Mouse (Mus musculus) liver, embryonic 11.5 days (tissue): ENCODE measurements at regions not wholly inside any gene's neighbourhood (a gene's known extent, or its start where the extent isn't known, plus 50 kb on each side); places are given as distances from the start of the nearest gene placed in this dataset.

Experiments used
- ATAC-seq: fragments of 200-750 bp; cut with Nextera tagmentation; replicated peaks from 2 replicates; pipeline ENCODE4 v1.8.0; 2017; ENCODE audit warnings: moderate number of reproducible peaks, mild to moderate bottlenecking, moderate TSS enrichment, moderate library complexity; ENCODE audit not compliant: low FRiP score
- DNase-seq: peaks from one replicate; pipeline ENCODE4 v3.0.0-alpha.2; 2017; ENCODE audit warnings: low spot score
- H3K27ac ChIP-seq: fragments of 300-500 bp; sonication (generic); 2 replicates; pipeline ENCODE4 v1.5.1; 2014; ENCODE audit warnings: mild to moderate bottlenecking, low read depth, low read length, control low read depth
- H3K27me3 ChIP-seq: fragments of 300-500 bp; sonication (generic); replicated peaks from 2 replicates; pipeline ENCODE4 v1.6.1; 2014; ENCODE audit warnings: low read length, mixed read lengths; ENCODE audit not compliant: control insufficient read depth, insufficient read depth
- H3K36me3 ChIP-seq: fragments of 300-500 bp; sonication (generic); 2 replicates; pipeline ENCODE4 v1.6.1; 2014; ENCODE audit warnings: mild to moderate bottlenecking, low read length, moderate library complexity, mixed read lengths; ENCODE audit not compliant: control insufficient read depth, insufficient read depth
- H3K4me1 ChIP-seq: fragments of 300-500 bp; sonication (generic); replicated peaks from 2 replicates; pipeline ENCODE4 v1.6.1; 2014; ENCODE audit warnings: low read length, mixed read lengths; ENCODE audit not compliant: control insufficient read depth, insufficient read depth
- H3K4me2 ChIP-seq: fragments of 300-500 bp; sonication (generic); 2 replicates; pipeline ENCODE4 v1.6.1; 2014; ENCODE audit warnings: mild to moderate bottlenecking, control low read depth, moderate library complexity
- H3K4me3 ChIP-seq: fragments of 300-500 bp; sonication (generic); 2 replicates; pipeline ENCODE4 v1.5.1; 2014; ENCODE audit warnings: low read depth, low read length, control low read depth
- H3K9ac ChIP-seq: fragments of 300-500 bp; sonication (generic); 2 replicates; pipeline ENCODE4 v1.6.1; 2014; ENCODE audit warnings: low read depth, low read length, control low read depth
- H3K9me3 ChIP-seq: fragments of 300-500 bp; sonication (generic); 2 replicates; pipeline ENCODE4 v1.6.1; 2016; ENCODE audit warnings: low read length, inconsistent platforms, mixed read lengths; ENCODE audit not compliant: control insufficient read depth
- WGBS: fragments of 180-500 bp; shearing (Covaris S2); extraction: QIAGEN DNeasy Blood & Tissue Kit; methylation state at CpG from one replicate; pipeline ENCODE4 v1.1.7; 2014; 5-methylcytosine and 5-hydroxymethylcytosine counted together

DNA sequence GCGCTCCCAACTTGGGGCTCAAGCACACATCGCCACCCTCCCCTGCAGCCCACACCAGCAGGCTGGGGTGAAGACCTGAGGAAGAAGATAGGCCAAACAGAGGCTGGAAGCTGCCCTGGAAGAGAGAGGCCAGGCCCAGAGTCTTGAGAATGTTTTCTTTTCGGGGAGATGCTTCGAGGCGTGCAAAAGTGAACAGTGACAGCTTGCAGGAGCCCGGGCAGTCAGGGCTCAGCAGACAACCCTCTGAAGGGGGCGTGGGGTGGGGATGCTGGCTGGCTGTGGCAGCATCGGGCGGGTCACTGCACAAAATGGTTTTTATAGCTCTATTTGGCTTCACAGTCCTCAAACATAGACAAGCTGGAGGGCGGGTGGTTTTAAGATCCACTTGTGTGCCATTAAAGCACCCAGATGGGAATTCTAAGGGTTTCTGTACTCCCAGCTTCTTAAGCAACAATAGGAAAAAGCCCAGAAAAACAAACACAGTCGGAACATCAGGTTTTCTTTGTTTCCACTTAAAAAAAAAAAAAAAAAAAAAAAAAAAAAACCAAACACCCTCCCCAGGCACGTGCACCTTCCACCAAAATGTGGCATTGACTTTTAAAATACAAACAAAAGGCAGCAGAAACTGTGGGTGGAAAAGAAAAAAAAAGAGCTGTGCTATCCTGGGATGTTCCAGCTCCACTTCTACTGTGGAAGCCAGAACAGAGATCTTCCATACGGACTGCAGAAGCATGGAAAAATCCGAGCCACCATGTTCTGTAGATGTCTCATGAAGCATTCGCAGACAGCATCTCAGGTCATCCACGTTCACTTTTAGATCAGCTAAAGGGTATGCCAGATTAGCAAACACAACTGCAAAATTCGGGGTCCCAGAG lies 123.5 kb downstream of the Ly86 start:
- Histone ChIP-seq H3K4me3 (no peak overlapping the region), H3K4me2 (0 out of 2 replicates have a peak overlapping the region, but pooled peaks have one; percentile 2), H3K9ac (no peak overlapping the region), H3K36me3 (no peaks in the 10 kb centered on the region), H3K27ac (no peak overlapping the region; the same call in 1 of the 2 replicates), H3K4me1 (peaks cover 7% of the 10 kb centered on the region), H3K9me3 (no peaks in the 10 kb centered on the region), H3K27me3 (0 out of 2 replicates have a peak, but pooled peaks cover 2% of the 10 kb centered on the region)
- DNase-seq (no peak), ATAC-seq (no peak)
- 62% methylated on average over 17 of the region's 17 CpGs for WGBS

GRCm38 (mm10) chr13:37470230-37470907 lies 125.4 kb downstream of the Ly86 start:
- WGBS = 31% methylated on average over 11 of the region's 11 CpGs
- H3K9ac ChIP-seq = no peak overlapping the region
- H3K4me3 ChIP-seq = no peak overlapping the region
- no peaks in the 10 kb centered on the region for H3K36me3 ChIP-seq
- 0 out of 2 replicates have a peak, but pooled peaks cover 2% of the 10 kb centered on the region for H3K27me3 ChIP-seq
- ATAC-seq (no peak), DNase-seq (no peak)
- H3K4me2 ChIP-seq = no peak overlapping the region
- no peaks in the 10 kb centered on the region for H3K9me3 ChIP-seq
- peaks cover 8% of the 10 kb centered on the region for H3K4me1 ChIP-seq
- H3K27ac ChIP-seq = no peak overlapping the region

- WGBS = 68% methylated on average over 1 of the region's 1 CpGs
- no peaks in the 10 kb centered on the region for H3K36me3 ChIP-seq
- H3K27ac ChIP-seq = no peak overlapping the region
- no peak overlapping the region for H3K4me3 ChIP-seq
- H3K27me3 ChIP-seq = 0 out of 2 replicates have a peak, but pooled peaks cover 2% of the 10 kb centered on the region
- peaks cover 33% of the 10 kb centered on the region for H3K4me1 ChIP-seq
- ATAC-seq = no peak
- H3K4me2 ChIP-seq = no peak overlapping the region
- no peak for DNase-seq
- no peak overlapping the region for H3K9ac ChIP-seq
- no peaks in the 10 kb centered on the region for H3K9me3 ChIP-seq
Observed at GRCm38 (mm10) chr13:37473359-37473758, 128.4 kb downstream of the Ly86 start.

GRCm38 (mm10) chr13:37475804-37476203 lies 130.8 kb downstream of the Ly86 start:
- H3K36me3 ChIP-seq = no peaks in the 10 kb centered on the region
- H3K9ac ChIP-seq = no peak overlapping the region
- H3K27me3 ChIP-seq = 0 out of 2 replicates have a peak, but pooled peaks cover 2% of the 10 kb centered on the region
- no peaks in the 10 kb centered on the region for H3K9me3 ChIP-seq
- H3K27ac ChIP-seq = no peak overlapping the region
- DNase-seq = no peak
- peaks cover 30% of the 10 kb centered on the region for H3K4me1 ChIP-seq
- no peak for ATAC-seq
- WGBS = 32% methylated on average over 3 of the region's 3 CpGs
- peak overlapping the region; percentile 43 for H3K4me2 ChIP-seq
- no peak overlapping the region for H3K4me3 ChIP-seq

DNA sequence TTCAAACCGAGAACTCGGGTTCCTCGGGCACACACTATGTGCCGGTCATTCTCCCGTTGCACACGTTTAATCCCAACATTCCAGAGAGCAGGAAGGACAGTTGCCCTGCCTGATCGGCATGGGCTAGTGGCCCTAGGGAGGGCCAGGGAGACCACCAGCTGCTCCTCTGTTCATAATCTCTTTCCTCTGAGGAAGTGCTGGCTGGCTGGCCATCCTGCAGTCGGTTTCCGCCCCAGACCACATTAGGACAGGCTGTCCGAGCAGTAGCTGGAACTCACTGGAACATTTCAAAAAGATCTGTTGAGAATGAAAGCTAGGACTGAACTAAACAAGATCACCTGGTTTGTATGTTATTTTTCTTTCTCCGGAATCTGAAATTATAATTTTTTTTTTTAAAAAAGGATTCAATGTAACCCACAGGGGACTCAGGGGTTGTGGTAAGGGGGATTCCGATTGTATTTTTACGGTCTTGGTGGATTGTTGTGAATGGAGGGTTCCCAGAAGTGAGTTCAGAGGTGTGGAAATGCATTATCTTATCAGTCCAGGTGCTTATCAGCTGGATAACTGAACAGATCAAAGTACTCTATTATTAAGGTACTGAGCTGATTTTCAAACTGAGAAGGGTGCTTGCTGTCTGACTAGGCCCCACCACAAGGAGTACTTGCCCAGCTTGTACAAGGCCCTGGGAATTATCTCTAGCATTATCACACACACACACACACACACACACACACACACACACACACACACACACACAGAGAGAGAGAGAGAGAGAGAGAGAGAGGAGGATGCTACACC lies 131.4 kb downstream of the Ly86 start:
- 23% methylated on average over 13 of the region's 13 CpGs for WGBS
- Histone ChIP-seq H3K4me1 (peaks cover 30% of the 10 kb centered on the region), H3K9me3 (no peaks in the 10 kb centered on the region), H3K4me2 (peak overlapping the region; percentile 43), H3K27ac (no peak overlapping the region; the same call in 1 of the 2 replicates), H3K4me3 (no peak overlapping the region), H3K36me3 (no peaks in the 10 kb centered on the region), H3K27me3 (0 out of 2 replicates have a peak, but pooled peaks cover 2% of the 10 kb centered on the region), H3K9ac (no peak overlapping the region)
- DNase-seq = no peak
- ATAC-seq = 0 out of 2 replicates have a peak, but pooled peaks have one; percentile 45

GRCm38 (mm10) chr13:37477342-37477741 lies 132.3 kb downstream of the Ly86 start:
- DNase-seq = no peak
- WGBS = 17% methylated on average over 6 of the region's 6 CpGs
- Histone ChIP-seq H3K9ac (no peak overlapping the region), H3K27ac (no peak overlapping the region), H3K9me3 (no peaks in the 10 kb centered on the region), H3K27me3 (0 out of 2 replicates have a peak, but pooled peaks cover 2% of the 10 kb centered on the region), H3K36me3 (no peaks in the 10 kb centered on the region), H3K4me2 (peak overlapping the region; percentile 58), H3K4me3 (no peak overlapping the region), H3K4me1 (peaks cover 30% of the 10 kb centered on the region)
- peak; percentile 19; the same call in 1 of the 2 replicates for ATAC-seq

DNA sequence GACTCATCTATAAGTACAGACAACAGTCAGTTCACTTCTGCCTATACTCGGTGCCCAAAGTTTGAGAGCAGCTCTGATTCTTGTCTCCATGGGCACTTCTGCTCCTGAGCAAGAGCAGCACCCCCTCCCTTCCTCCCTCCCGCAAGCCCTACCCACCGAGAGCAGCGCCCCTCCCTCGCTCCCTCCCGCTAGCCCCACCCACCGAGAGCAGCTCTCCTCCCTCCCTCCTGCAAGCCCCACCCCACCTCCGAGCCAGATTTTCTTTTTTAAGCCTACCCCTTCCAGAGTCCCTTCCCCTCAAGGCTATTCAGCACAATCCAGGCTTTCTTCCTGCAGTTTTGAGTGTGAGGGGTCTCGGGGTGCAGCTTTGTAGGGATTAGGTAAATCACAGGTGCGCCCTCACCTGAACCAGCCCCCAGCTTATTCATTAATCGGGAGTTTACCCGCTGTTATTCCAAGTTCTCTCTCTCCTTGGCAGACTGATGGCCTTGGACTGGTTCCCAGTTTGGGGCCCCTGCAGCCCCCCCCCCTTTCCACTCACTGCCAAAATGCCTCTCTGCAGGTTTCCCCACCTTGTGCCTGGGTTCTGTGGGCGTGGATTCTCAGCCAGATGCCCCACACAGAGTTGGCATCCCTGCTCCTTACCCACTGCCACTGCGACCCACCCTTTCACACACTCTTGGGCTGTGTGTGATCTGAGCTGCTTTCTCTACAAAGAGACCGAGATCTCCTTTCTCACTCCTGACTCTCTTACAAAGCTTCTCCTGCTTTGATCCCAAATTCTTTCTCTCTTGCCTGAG lies 132.9 kb downstream of the Ly86 start:
- Histone ChIP-seq H3K4me3 (peak overlapping the region; percentile 33), H3K4me1 (peaks cover 33% of the 10 kb centered on the region), H3K27me3 (0 out of 2 replicates have a peak, but pooled peaks cover 2% of the 10 kb centered on the region), H3K27ac (no peak overlapping the region), H3K9ac (no peak overlapping the region), H3K4me2 (peak overlapping the region; percentile 58), H3K36me3 (no peaks in the 10 kb centered on the region), H3K9me3 (no peaks in the 10 kb centered on the region)
- DNase-seq (peak; percentile 71), ATAC-seq (peak; percentile 64)
- WGBS = 9% methylated on average over 15 of the region's 15 CpGs
